Mouse (Mus musculus) urinary bladder, postnatal 0 days (tissue): ENCODE results near the gene Sapcd2. TPM values are rescaled to one million over a fixed set of nuclear protein-coding genes. Genes with fewer than 3 reads are reported as not detected.

ENCODE experiments used
- polyA plus RNA-seq: library from polyadenylated mRNA; unstranded; fragments of >200 nt; fragmentation: Nextera tagmentation; extraction: Ambion mirVana; gene quantifications from 2 replicates; pipeline ENCODE4 v1.2.1, GENCODE M21; 2015

The Sapcd2 gene
- polyA plus RNA-seq = 5.6 and 5.9 TPM in 2 replicates

DNA sequence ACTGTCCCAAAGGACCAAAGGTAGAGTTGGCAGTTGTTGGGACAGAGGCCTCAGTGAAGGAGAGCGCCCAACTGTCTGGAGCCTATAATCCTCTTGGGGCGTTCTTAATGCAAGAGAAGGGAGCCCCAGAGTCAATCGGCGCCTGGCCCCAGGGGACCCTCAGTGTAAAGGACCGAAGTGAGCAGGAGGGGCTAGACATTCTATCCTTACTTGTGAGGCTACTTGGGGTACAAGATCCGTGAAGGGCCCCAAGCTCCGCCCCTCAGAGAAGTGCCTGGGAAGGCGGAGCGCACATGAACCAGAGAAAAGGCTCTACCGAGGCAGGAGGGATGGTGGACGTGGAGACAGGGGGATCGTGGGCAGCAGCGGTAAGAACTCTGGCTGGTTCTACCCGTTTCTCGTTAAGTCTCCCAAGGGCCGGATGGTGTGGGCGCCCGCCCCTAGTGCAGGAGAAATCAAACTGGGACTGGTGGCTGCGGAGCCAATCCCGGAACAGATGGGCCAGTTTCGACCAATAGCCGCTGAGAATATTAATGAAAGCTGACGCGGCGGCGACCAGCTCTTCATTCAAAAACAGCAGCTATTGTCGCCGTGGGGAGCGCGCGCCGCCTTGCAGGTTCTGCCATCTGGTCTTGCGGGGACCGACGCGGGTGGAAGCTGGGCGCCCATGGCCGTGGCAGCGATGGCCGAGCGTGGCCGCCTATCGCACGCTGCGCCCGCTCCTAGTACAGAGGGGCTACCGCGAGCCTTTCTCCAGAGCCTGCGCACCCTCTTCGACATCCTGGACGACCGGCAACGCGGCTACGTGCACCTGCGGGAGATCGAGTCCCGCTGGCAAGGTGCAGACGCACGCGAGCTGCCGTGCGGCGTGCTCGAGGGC is at the start of gene Sapcd2:
Sapcd2 (plus strand) TSS at position 558 of the 880 bp plus-strand sequence.

DNA sequence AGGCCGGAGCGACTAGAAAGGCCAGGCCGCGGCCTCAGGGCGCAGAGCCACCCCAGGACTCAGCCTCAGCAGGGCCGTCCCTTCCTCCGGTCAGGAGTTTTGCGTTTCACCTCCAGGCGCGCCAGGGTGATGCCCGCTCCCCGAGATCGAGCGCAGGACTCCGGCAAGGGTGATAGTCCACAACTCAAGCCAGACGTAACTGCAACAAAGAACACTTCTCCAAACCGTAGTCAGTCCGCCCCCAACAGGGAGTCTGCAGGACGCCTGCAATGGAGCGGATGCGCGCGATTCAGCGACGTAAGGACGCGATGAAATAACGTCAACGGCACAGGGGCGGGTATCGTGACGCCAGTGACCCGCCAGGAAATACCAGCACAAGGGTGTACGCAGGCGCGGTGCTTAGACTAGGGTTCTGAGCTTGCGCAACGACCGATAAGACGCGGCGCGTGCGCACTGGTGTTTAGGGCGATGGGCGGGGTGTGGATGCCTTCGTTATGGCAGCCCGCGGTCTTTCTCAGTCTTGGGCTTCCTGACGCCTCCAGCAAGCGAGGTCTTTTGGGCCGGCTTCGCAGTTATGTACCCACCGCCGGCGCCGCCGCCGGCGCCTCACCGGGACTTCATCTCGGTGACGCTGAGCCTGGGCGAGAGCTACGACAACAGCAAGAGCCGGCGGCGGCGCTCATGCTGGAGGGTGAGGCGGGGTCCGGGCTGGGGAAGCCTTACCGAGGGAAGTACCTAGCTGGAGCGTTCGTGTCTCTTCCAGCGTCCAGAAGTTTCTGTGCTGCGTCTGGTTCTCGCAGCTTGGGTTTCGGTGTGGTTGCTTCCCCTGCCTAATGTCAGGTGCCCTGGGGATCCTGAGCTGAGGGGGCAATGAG is 39.6 kb upstream of the Sapcd2 start, which contains the start of gene Man1b1:
Man1b1 (plus strand) TSS at position 53 of the 875 bp plus-strand sequence.

DNA sequence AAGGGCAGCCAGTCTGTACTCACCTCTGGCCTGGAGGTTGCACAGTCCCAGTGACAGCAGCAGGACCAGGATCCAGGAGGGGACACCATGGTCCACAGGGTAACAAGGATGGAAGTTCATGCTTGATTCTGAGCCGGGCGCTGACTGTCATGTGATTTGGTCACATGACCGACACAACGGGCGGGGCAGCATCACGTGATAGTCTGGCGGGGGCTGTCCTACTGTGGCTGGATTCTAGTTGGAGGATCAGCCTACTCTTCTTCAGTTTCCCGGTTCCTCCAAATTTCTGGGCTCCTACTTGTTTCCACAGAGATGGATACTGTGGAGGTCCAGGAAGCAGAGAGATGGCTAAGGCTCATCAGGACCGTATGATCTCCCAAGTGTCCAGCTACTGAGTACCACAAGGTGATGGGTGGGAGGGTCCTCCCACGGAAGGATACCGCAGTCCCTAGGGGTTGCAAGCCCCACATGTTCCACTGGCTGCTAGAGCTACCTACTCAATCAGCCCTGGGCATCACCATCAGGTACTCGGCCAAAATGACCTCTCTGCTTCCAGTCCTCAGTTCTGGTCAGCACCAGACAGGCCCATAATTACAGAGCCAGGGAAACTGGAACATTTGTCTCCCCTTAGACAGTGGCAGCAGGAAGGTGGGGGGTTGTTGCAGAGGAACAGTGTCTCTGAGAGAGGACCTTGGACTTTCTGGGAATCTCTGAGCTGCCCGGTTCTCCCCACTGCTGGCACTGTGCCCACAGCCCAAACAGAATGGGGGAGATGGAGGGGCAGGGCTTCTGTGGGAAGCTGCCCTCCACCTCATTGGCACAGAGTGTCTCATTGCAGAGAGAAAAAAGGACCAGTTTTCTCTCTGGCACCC is 15.7 kb upstream of the Sapcd2 start, which contains the start of gene Dpp7:
Dpp7 (minus strand) TSS at position 152 of the 872 bp plus-strand sequence.

DNA sequence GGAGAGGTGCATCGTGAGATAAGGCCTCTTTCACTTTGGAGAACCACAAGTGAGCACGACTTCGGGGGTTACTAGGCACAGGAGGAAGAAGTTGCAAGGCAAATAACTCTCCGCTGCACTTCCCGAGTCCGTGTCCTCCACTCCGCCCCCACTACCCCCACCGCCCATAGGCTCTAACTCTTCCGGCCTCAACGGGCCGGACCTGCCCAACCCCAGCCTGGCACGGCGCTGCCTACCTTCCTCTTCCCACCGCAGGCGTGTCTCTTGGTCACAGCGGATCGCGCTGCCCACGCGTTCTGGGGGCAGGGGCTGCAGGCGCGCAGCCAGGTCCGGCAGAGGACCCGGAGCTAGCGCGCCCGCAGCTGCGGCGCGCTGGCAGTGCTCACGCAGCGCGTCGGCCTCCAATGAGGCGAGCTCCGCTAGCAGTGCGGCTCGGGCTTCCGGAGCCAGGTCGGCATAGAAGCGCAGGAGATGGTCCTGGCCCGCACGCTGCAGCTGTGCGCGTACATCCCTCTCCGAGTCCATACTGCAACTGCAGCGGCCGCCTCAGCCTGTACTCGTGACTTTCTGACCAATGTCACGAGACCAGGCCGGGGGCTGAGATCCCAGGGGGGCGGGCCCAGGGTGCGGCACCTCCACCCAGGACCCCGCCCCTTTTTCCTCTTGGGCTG is 6.9 kb upstream of the Sapcd2 start, which contains the start of gene Uap1l1:
Uap1l1 (minus strand) TSS at position 592 of the 671 bp plus-strand sequence.

DNA sequence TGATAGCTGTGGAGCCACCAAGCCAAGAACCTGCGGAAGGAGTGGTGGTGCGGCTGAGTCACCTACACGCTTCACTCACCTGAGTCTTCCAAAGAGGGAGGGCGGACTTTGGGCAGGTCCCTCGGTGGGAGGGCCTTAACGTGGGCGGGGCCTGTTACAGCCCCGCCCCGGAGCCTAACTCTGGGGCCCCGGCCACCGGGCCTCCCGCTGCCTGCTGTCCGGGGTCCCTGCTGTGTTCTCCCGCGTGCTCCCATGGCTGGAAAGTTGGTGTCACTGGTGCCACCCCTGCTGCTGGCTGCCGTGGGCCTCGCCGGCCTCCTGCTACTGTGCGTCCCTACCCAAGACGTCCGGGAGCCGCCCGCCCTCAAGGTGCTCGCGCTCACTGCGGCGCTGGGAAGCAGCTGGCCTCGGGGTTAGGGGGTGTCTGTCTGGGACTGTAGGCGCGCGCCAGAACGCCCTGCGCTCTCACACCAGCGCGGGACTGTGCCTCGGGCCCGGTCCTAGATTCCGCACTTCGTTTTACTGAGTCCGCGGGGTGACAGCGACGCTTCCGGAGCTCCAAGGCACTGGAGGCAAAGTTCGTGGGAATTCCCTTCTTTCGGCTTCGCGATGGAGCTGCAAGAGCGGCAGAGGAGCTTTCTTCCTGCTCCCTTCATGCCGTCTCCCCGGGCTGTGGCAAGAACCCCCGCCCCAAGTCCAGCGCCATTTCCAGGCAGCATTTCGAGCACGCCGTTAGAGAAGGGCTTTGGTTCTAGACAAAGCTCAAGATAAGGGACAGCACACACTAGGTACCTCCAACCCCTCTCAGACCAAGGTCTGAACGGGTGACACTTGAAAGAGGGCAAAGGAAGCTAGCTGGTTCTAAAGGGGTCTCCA is 23.8 kb downstream of the Sapcd2 start, which contains the start of gene Entpd2:
Entpd2 (plus strand) TSS at position 154 of the 876 bp plus-strand sequence.

DNA sequence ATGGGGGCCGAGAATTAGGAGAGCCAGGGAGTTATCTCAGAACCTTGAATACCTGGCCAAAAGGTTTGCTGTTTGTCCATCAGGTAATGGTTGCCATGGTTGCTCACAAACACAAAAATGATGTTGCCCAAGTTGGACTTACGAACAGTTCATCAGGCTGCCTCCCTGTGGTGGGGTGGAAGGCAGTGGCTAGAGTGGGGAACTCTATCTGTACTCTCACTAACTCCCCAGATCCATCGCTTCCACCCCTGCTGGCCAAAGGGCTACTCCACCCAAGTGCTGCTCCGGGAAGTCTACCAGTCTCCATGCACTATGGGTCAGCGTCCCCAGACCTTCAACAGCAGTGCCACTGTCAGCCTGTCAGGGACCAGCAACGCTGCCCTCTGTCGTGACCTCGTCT is 26.9 kb downstream of the Sapcd2 start, which contains the start of gene Npdc1:
Npdc1 (plus strand) TSS at position 301 of the 400 bp plus-strand sequence.

DNA sequence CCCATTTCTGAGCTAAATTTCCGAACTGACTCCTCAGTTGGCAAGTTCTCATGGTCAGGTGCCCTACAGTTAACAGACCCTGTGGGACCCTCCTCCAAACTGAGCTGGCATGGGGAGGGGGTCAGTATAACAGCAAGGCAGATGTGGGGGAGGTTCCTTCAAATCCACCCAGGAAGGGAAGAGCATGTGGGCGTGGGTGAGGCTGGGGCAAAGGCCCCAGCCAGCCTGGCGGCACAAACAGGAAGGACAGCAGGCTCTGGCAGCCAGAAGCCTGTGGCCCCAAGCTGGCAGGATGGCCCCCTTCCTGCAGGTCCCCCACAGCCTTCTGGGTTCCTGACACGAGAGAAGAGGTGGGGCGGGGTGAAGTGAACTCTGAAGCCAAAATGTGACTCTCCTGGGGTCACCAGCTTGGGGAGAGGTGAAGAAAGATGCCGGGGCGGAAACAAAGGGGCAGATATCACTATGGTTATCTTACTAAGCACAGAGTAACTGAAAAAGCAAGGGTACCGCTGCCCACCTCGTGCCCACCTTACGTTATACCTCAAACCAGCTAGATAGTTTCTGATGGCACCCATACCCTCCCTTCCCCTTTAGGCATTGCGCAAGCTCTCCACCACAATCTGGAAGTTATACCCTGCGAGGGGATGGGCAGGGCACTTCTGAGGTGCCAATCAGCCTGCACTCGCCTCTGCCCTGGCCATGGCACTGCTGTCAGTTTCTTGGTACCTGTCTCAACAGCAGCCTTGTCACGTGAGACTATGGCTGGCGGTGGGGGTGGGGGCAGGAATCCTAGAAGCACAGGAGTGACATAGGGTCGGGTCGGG is 50.7 kb downstream of the Sapcd2 start, which contains the start of gene Fut7:
Fut7 (plus strand) TSS at position 681 of the 824 bp plus-strand sequence.

Other genes with a start within 250 kb of the Sapcd2 start
- gene Nrarp, start 191.6 kb upstream of the Sapcd2 start, polyA plus RNA-seq = 11.0 and 13.9 TPM in 2 replicates
- 11.9 and 14.0 TPM in 2 replicates for gene Tor4a, start 175.4 kb upstream of the Sapcd2 start, polyA plus RNA-seq
- gene Nelfb, start 160.8 kb upstream of the Sapcd2 start, polyA plus RNA-seq = 52.2 and 57.0 TPM in 2 replicates
- gene Stpg3, start 157.7 kb upstream of the Sapcd2 start, polyA plus RNA-seq = not detected in 2 replicates
- gene Fam166a, start 153.6 kb upstream of the Sapcd2 start, polyA plus RNA-seq = not detected in 2 replicates
- gene Tubb4b, start 147.6 kb upstream of the Sapcd2 start, polyA plus RNA-seq = 397 and 469 TPM in 2 replicates
- gene Slc34a3, start 138.0 kb upstream of the Sapcd2 start, polyA plus RNA-seq = not detected in 2 replicates
- gene Rnf224, start 135.5 kb upstream of the Sapcd2 start, polyA plus RNA-seq = 0.10 TPM in 1 of 2 replicates, not detected in the other
- 6.1 and 6.2 TPM in 2 replicates for gene Rnf208, start 130.1 kb upstream of the Sapcd2 start, polyA plus RNA-seq
- gene Cysrt1, start 129.9 kb upstream of the Sapcd2 start, polyA plus RNA-seq = 10.0 and 10.6 TPM in 2 replicates
- 7.6 and 8.0 TPM in 2 replicates for gene AL732309.1, start 125.5 kb upstream of the Sapcd2 start, polyA plus RNA-seq
- 35.6 and 37.6 TPM in 2 replicates for gene Tmem203, start 116.9 kb upstream of the Sapcd2 start, polyA plus RNA-seq
- 6.5 and 7.2 TPM in 2 replicates for gene Tprn, start 109.7 kb upstream of the Sapcd2 start, polyA plus RNA-seq
- gene Ssna1, start 99.9 kb upstream of the Sapcd2 start, polyA plus RNA-seq = 137 and 141 TPM in 2 replicates
- gene Anapc2, start 99.8 kb upstream of the Sapcd2 start, polyA plus RNA-seq = 88.7 and 91.4 TPM in 2 replicates
- not detected in 2 replicates for gene Tmem210, start 84.2 kb upstream of the Sapcd2 start, polyA plus RNA-seq
- gene Lrrc26, start 82.4 kb upstream of the Sapcd2 start, polyA plus RNA-seq = 0.97 and 0.98 TPM in 2 replicates
- 2.3 and 3.2 TPM in 2 replicates for gene Grin1, start 53.1 kb upstream of the Sapcd2 start, polyA plus RNA-seq
- gene Man1b1, start 40.0 kb upstream of the Sapcd2 start, polyA plus RNA-seq = 32.5 and 37.0 TPM in 2 replicates
- 13.1 and 14.8 TPM in 2 replicates for gene Dpp7, start 16.0 kb upstream of the Sapcd2 start, polyA plus RNA-seq
- 34.1 and 37.0 TPM in 2 replicates for gene Uap1l1, start 6.6 kb upstream of the Sapcd2 start, polyA plus RNA-seq
- gene Entpd2, start 23.6 kb downstream of the Sapcd2 start, polyA plus RNA-seq = 38.2 and 39.1 TPM in 2 replicates
- gene Npdc1, start 27.0 kb downstream of the Sapcd2 start, polyA plus RNA-seq = 58.9 and 59.9 TPM in 2 replicates
- 0.08 TPM in 1 of 2 replicates, not detected in the other for gene Fut7, start 50.9 kb downstream of the Sapcd2 start, polyA plus RNA-seq
- 1.5 and 1.6 TPM in 2 replicates for gene Abca2, start 56.4 kb downstream of the Sapcd2 start, polyA plus RNA-seq
- 10.4 and 12.0 TPM in 2 replicates for gene Clic3, start 84.5 kb downstream of the Sapcd2 start, polyA plus RNA-seq
- 34.9 and 35.2 TPM in 2 replicates for gene Paxx, start 88.8 kb downstream of the Sapcd2 start, polyA plus RNA-seq
- gene Ptgds, start 97.7 kb downstream of the Sapcd2 start, polyA plus RNA-seq = 0.47 and 0.68 TPM in 2 replicates
- gene Lcn12, start 121.6 kb downstream of the Sapcd2 start, polyA plus RNA-seq = not detected in 2 replicates
- gene Fbxw5, start 128.4 kb downstream of the Sapcd2 start, polyA plus RNA-seq = 68.9 and 70.0 TPM in 2 replicates
- gene C8g, start 129.4 kb downstream of the Sapcd2 start, polyA plus RNA-seq = 1.8 and 3.6 TPM in 2 replicates
- 15.1 and 15.8 TPM in 2 replicates for gene Traf2, start 174.6 kb downstream of the Sapcd2 start, polyA plus RNA-seq
- 285 and 297 TPM in 2 replicates for gene Edf1, start 185.5 kb downstream of the Sapcd2 start, polyA plus RNA-seq
- gene Mamdc4, start 202.5 kb downstream of the Sapcd2 start, polyA plus RNA-seq = 0.19 and 1.1 TPM in 2 replicates
- 78.4 and 95.7 TPM in 2 replicates for gene Phpt1, start 202.9 kb downstream of the Sapcd2 start, polyA plus RNA-seq
- 0.05 TPM in 1 of 2 replicates, not detected in the other for gene Ajm1, start 209.4 kb downstream of the Sapcd2 start, polyA plus RNA-seq
- 31.5 and 33.2 TPM in 2 replicates for gene Rabl6, start 236.2 kb downstream of the Sapcd2 start, polyA plus RNA-seq
- 0.23 and 0.37 TPM in 2 replicates for gene Ccdc183, start 245.4 kb downstream of the Sapcd2 start, polyA plus RNA-seq
- 61.4 and 62.3 TPM in 2 replicates for gene Tmem141, start 249.7 kb downstream of the Sapcd2 start, polyA plus RNA-seq